Mouse (Mus musculus) kidney, adult 2 months (tissue): ENCODE measurements around the gene Wdfy3.

ENCODE experiments used
- CTCF ChIP-seq: fragments of 200-500 bp; conservative IDR thresholded peaks from 2 replicates; pipeline ENCODE4 v1.5.1; 2011; ENCODE audit warnings: low read depth, mild to moderate bottlenecking, control low read depth, low read length, moderate library complexity, mixed read lengths; ENCODE audit not compliant: insufficient read depth, insufficient read length
- POLR2A ChIP-seq: fragments of 200-500 bp; IDR thresholded peaks from one replicate; pipeline ENCODE4 v1.6.1; 2011; ENCODE audit warnings: low read depth, low read length, control low read depth

- peak; percentile 47 for TF ChIP-seq CTCF
- no peak for TF ChIP-seq POLR2A
These were observed 175.8 kb downstream of the Wdfy3 start for GRCm38 (mm10) chr5:101893820-101894515.
